Mouse (Mus musculus) C2C12 (cell line): ENCODE results near the gene Mea1.

Experiments
- CTCF ChIP-seq: IDR thresholded peaks from one replicate; pipeline ENCODE4 v1.5.1; 2011; ENCODE audit not compliant: control insufficient read depth, insufficient read depth, insufficient read length
- FOSL1 ChIP-seq: IDR thresholded peaks from one replicate; pipeline ENCODE4 v1.8.0; 2011; ENCODE audit warnings: mild to moderate bottlenecking, low read length; ENCODE audit not compliant: poor library complexity, insufficient read depth, severe bottlenecking
- MAX ChIP-seq: IDR thresholded peaks from one replicate; pipeline ENCODE4 v1.6.1; 2011; ENCODE audit warnings: mild to moderate bottlenecking, control low read depth
- MYOD1 ChIP-seq: IDR thresholded peaks from one replicate; pipeline ENCODE4 v1.6.1; 2011; ENCODE audit warnings: low read depth; ENCODE audit not compliant: control insufficient read depth, insufficient read length
- MYOG ChIP-seq: IDR thresholded peaks from one replicate; pipeline ENCODE4 v1.6.1; 2011; ENCODE audit not compliant: control insufficient read depth, insufficient read length; ENCODE audit errors: extremely low read depth
- USF1 ChIP-seq: IDR thresholded peaks from one replicate; pipeline ENCODE4 v1.6.1; 2011; ENCODE audit warnings: low read depth, mild to moderate bottlenecking, control low read depth, moderate library complexity

DNA sequence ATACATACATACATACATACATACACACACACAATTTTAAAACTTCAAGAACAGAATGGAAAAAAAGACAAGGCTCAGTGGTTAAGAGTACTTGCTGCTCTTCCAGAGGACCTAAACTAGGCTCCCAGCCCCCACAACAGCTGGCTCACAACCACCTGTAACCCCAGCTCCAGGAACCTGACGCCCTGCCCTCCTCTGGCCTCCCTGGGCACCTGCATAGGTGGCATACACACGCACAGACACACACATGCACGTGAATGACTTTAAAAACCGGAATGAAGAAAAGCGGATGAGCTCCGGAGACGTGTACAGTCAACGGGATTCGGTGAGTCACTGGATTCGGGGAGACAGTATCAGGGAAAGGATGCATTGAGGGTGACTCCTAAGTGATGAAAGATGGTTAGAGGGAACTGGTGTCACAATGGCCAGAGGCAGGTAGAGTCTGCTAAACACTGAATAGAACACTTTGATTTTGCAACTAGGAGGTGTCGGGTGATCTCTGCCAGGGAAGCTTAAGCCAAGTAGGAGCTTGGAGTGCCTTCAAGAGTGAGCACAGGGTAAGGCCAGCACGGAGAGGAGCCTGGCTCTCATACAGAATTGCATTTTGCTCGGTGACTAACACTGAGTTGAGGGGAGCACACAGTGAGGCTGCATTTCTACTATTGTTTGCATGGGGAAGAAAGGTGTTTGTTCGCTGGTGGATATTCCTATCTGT lies 27.9 kb downstream of the Mea1 start:
- TF ChIP-seq CTCF (no peak), MAX (no peak), USF1 (no peak), MYOD1 (no peak), MYOG (no peak), FOSL1 (no peak)
